Mouse (Mus musculus): Measurements from ENCODE around the gene AC109138.7.

DNA sequence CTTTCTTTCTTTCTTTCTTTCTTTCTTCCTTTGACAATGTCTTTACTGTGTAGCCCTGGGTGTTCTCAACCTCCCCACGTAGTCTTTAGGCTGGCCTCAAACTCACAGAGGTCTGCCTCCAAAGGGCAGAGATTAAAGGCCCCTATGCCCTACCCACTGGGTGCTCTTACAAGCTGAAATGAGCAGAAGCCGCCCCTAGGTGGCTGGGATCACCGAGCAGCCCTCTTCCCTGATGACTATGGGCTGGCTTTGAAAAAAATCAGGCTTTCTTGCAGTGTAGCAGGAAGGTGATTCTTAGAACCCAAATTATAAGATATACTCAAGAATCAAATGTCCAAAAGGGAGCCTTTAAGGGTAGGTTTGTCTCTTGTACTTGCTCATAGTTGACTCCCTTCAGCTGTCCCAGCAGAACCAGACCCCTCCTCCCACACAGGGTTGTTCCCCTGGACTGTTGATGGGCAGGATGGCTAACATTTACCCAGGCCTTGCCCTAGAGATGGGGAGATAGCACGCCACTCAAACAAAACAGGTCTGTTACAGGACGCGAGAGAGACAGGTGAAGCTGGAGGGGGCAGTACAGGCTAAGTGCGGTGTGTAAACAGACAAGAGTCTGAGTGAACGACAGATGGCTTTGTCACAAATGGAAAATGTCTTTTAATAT lies 47.0 kb downstream of the AC109138.7 start:
- TF ChIP-seq CTCF (IDR thresholded peaks at IDR 0.05; ENCODE audit: borderline replicate concordance, control insufficient read depth, extremely low read depth, insufficient read depth, low read length, poor library complexity) = peak; percentile 37; the same call in 1 of the 2 replicates
- no peak for TF ChIP-seq POLR2A (IDR thresholded peaks at IDR 0.05; ENCODE audit: control insufficient read depth, extremely low read depth, insufficient read depth, low read length, poor library complexity)
